Mouse (Mus musculus) cortical plate, adult 2 months (tissue): Measurements from ENCODE around the gene Ehd1. TPM values are rescaled to one million over a fixed set of nuclear protein-coding genes. Genes with fewer than 3 reads are reported as not detected.

Experiments used
- H3K27ac ChIP-seq: fragments of 200-500 bp; 2 replicates; pipeline ENCODE4 v1.5.1; 2012; ENCODE audit warnings: low read length, control low read depth, inconsistent platforms; ENCODE audit not compliant: insufficient read depth
- H3K4me1 ChIP-seq: fragments of 200-500 bp; 2 replicates; pipeline ENCODE4 v1.6.1; 2011; ENCODE audit warnings: low read length; ENCODE audit not compliant: control insufficient read depth, insufficient read depth
- H3K4me3 ChIP-seq: fragments of 200-500 bp; 2 replicates; pipeline ENCODE4 v1.5.1; 2011; ENCODE audit warnings: mild to moderate bottlenecking, low read length, control low read depth; ENCODE audit not compliant: insufficient read depth
- CTCF ChIP-seq: fragments of 200-500 bp; IDR thresholded peaks from 2 replicates; pipeline ENCODE4 v1.5.1; 2011; ENCODE audit warnings: mild to moderate bottlenecking, control low read depth, low read length; ENCODE audit not compliant: insufficient read depth; ENCODE audit errors: extremely low read depth
- POLR2A ChIP-seq: fragments of 200-500 bp; IDR thresholded peaks from 2 replicates; pipeline ENCODE4 v1.6.1; 2011; ENCODE audit warnings: mild to moderate bottlenecking, low read length, control low read depth; ENCODE audit not compliant: insufficient read depth; ENCODE audit errors: extremely low read depth
- polyA plus RNA-seq: library from polyadenylated mRNA; depleted of rRNA; stranded (reverse); fragments of >200 nt; gene quantifications from 2 replicates; pipeline ENCODE4 v1.2.3, GENCODE M21; 2012; rRNA removed

Gene Ehd1
- polyA plus RNA-seq, result 48.2 and 49.2 TPM in 2 replicates

- TF ChIP-seq CTCF, result peak; percentile 40
- TF ChIP-seq POLR2A, result peak; percentile 50; the same call in 1 of the 2 replicates
- Histone ChIP-seq H3K27ac (0 out of 2 replicates have a peak within 1 kb of the TSS, but pooled peaks have one; percentile 45), H3K4me3 (peak within 1 kb of the TSS; percentile 83)
Observed at GRCm38 (mm10) chr19:6276426-6277421, at the start of gene Ehd1. Gene Ehd1 (plus strand): TSS chr19:6276725.

GRCm38 (mm10) chr19:6226763-6227162, 49.8 kb upstream of the Ehd1 start:
- H3K27ac ChIP-seq, result no peak overlapping the region
- no peak overlapping the region for H3K4me3 ChIP-seq
- H3K4me1 ChIP-seq, result no peaks in the 10 kb centered on the region
- TF ChIP-seq POLR2A (0 out of 2 replicates have a peak, but pooled peaks have one; percentile 7), CTCF (no peak)

More at GRCm38 (mm10) chr19:6276426-6277421, at the start of gene Ehd1:
- peaks cover 9% of the 10 kb centered on the region; the same call in 1 of the 2 replicates for H3K4me1 ChIP-seq

- TF ChIP-seq POLR2A, result no peak
- no peak for TF ChIP-seq CTCF
- no peaks in the 10 kb centered on the region for H3K4me1 ChIP-seq
- H3K27ac ChIP-seq, result no peak overlapping the region
- H3K4me3 ChIP-seq, result no peak overlapping the region
Observed at GRCm38 (mm10) chr19:6227864-6228263, 48.7 kb upstream of the Ehd1 start.

- TF ChIP-seq CTCF (no peak), POLR2A (no peak)
- Histone ChIP-seq H3K4me1 (peaks cover 5% of the 10 kb centered on the region), H3K4me3 (no peak overlapping the region), H3K27ac (no peak overlapping the region)
Observed at GRCm38 (mm10) chr19:6230411-6230810, 46.1 kb upstream of the Ehd1 start.

- Histone ChIP-seq H3K27ac (no peak overlapping the region), H3K4me3 (no peak overlapping the region), H3K4me1 (peaks cover 5% of the 10 kb centered on the region)
- TF ChIP-seq POLR2A, result no peak
- TF ChIP-seq CTCF, result no peak
Observed at GRCm38 (mm10) chr19:6231036-6231435, 45.5 kb upstream of the Ehd1 start.

GRCm38 (mm10) chr19:6233647-6234046, 42.9 kb upstream of the Ehd1 start:
- TF ChIP-seq CTCF (no peak), POLR2A (no peak)
- H3K27ac ChIP-seq, result no peak overlapping the region

GRCm38 (mm10) chr19:6234337-6235083, 42.0 kb upstream of the Ehd1 start:
- TF ChIP-seq CTCF, result no peak
- no peak for TF ChIP-seq POLR2A
- peaks cover 5% of the 10 kb centered on the region for H3K4me1 ChIP-seq

More at GRCm38 (mm10) chr19:6233647-6234046, 42.9 kb upstream of the Ehd1 start:
- no peak overlapping the region for H3K4me3 ChIP-seq
- peaks cover 5% of the 10 kb centered on the region for H3K4me1 ChIP-seq

GRCm38 (mm10) chr19:6235084-6236052, 41.2 kb upstream of the Ehd1 start, which contains the start of gene Ppp2r5b:
Gene Ppp2r5b (minus strand): TSS chr19:6235872.
- Histone ChIP-seq H3K4me1 (peaks cover 5% of the 10 kb centered on the region), H3K27ac (peak within 1 kb of the TSS; percentile 86), H3K4me3 (peak within 1 kb of the TSS; percentile 51)
- TF ChIP-seq POLR2A (peak; percentile 62; the same call in 1 of the 2 replicates), CTCF (peak; percentile 3; the same call in 1 of the 2 replicates)

More at GRCm38 (mm10) chr19:6234337-6235083, 42.0 kb upstream of the Ehd1 start:
- Histone ChIP-seq H3K4me3 (peak overlapping the region; percentile 51), H3K27ac (no peak overlapping the region)

- peak overlapping the region; percentile 86 for H3K27ac ChIP-seq
- TF ChIP-seq POLR2A, result no peak
- peak overlapping the region; percentile 51 for H3K4me3 ChIP-seq
- peaks cover 5% of the 10 kb centered on the region for H3K4me1 ChIP-seq
Observed at GRCm38 (mm10) chr19:6236053-6236441, 40.5 kb upstream of the Ehd1 start.
